Mouse (Mus musculus) kidney, adult 2 months (tissue): Measurements from ENCODE around the gene Ubr3.

Experiments
- CTCF ChIP-seq: fragments of 200-500 bp; conservative IDR thresholded peaks from 2 replicates; pipeline ENCODE4 v1.5.1; 2011; ENCODE audit warnings: low read depth, mild to moderate bottlenecking, control low read depth, low read length, moderate library complexity, mixed read lengths; ENCODE audit not compliant: insufficient read depth, insufficient read length
- POLR2A ChIP-seq: fragments of 200-500 bp; IDR thresholded peaks from one replicate; pipeline ENCODE4 v1.6.1; 2011; ENCODE audit warnings: low read depth, low read length, control low read depth

DNA sequence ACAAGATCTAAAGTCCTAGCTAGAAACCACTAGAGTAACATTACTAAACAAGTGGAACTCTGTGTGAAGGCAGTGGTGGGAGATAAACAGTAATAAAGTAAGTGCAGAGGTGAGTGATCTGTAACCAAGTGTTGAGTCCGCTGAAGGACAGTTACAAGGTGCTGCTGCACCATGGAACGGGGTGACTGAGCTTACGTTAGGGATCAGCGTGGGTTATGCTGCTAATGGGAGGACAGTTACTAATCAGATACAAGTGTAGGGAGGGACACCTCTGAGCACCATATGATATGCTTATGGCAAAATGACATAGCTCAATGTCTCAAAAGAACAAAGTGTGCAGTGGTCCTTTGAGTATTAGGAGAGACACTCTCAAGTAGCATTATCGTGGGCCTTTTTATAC lies 39.3 kb downstream of the Ubr3 start:
- TF ChIP-seq CTCF (no peak), POLR2A (no peak)
